Mouse (Mus musculus) lung, embryonic 15.5 days (tissue): Measurements from ENCODE around the gene Rcc2. TPM values are rescaled to one million over a fixed set of nuclear protein-coding genes. Genes with fewer than 3 reads are reported as not detected.

Source experiments
- ATAC-seq: fragments of 200-750 bp; cut with Nextera tagmentation; 2 replicates; pipeline ENCODE4 v1.8.0; 2017; ENCODE audit warnings: moderate number of reproducible peaks, borderline replicate concordance; ENCODE audit not compliant: low FRiP score, low TSS enrichment; ENCODE audit errors: extremely low read depth
- H3K27ac ChIP-seq: fragments of 300-500 bp; sonication (generic); 2 replicates; pipeline ENCODE4 v1.5.1; 2015; ENCODE audit warnings: moderate library complexity, mild to moderate bottlenecking, inconsistent platforms
- H3K27me3 ChIP-seq: fragments of 300-500 bp; sonication (generic); 2 replicates; pipeline ENCODE4 v1.6.1; 2015; ENCODE audit warnings: inconsistent platforms
- H3K36me3 ChIP-seq: fragments of 300-500 bp; sonication (generic); 2 replicates; pipeline ENCODE4 v1.6.1; 2015; ENCODE audit warnings: inconsistent platforms
- H3K4me1 ChIP-seq: fragments of 300-500 bp; sonication (generic); 2 replicates; pipeline ENCODE4 v1.6.1; 2015; ENCODE audit warnings: inconsistent platforms
- H3K4me2 ChIP-seq: fragments of 300-500 bp; sonication (generic); 2 replicates; pipeline ENCODE4 v1.6.1; 2015; ENCODE audit warnings: inconsistent platforms, mild to moderate bottlenecking, moderate library complexity
- H3K4me3 ChIP-seq: fragments of 300-500 bp; sonication (generic); 2 replicates; pipeline ENCODE4 v1.5.1; 2015; ENCODE audit warnings: mild to moderate bottlenecking, inconsistent platforms
- H3K9ac ChIP-seq: fragments of 300-500 bp; sonication (generic); 2 replicates; pipeline ENCODE4 v1.6.1; 2015; ENCODE audit warnings: inconsistent platforms
- H3K9me3 ChIP-seq: fragments of 300-500 bp; sonication (generic); 2 replicates; pipeline ENCODE4 v1.6.1; 2016; ENCODE audit warnings: inconsistent platforms
- WGBS: fragments of 180-500 bp; shearing (Covaris S2); methylation state at CpG from one replicate; pipeline ENCODE4 v1.1.7; 2015; 5-methylcytosine and 5-hydroxymethylcytosine counted together
- microRNA-seq: library from miRNA; unstranded; fragments of <30 nt; microRNA quantifications from one replicate; pipeline ENCODE4, GENCODE M21; 2016
- polyA plus RNA-seq: library from polyadenylated mRNA; unstranded; fragments of >200 nt; fragmentation: Nextera tagmentation; extraction: Ambion mirVana; gene quantifications from 2 replicates; pipeline ENCODE4 v1.2.1, GENCODE M21; 2015

The Rcc2 gene
- polyA plus RNA-seq, 1 experiment from 2014 or later: 58.0 TPM

DNA sequence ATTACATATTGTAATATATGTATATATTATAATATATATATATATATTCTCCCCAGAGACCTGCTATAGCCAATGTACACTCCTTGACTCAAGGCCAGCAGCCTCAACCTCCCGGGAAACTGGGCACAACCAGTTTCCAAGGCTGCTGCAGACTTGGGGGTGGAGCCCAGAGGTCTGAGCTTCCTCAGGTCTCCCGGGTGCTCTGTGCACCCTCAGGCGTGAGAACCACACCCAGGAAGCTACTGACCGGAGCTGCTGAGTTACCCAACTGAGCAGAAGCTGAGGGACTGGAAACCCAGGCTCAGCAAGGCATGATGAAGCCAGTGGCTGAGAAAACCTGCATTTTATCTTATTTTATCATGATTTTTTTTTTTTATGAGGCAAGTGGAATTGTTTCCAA lies 70.8 kb downstream of the Rcc2 start:
- 21% methylated on average over 4 of the region's 4 CpGs for WGBS

More for the DNA sequence above, 70.8 kb downstream of the Rcc2 start:
- Histone ChIP-seq H3K4me2 (no peak overlapping the region), H3K4me3 (no peak overlapping the region), H3K9ac (no peak overlapping the region), H3K4me1 (peaks cover 13% of the 10 kb centered on the region; the same call in 1 of the 2 replicates), H3K36me3 (no peaks in the 10 kb centered on the region), H3K27me3 (no peaks in the 10 kb centered on the region), H3K9me3 (no peaks in the 10 kb centered on the region), H3K27ac (no peak overlapping the region)
- no peak for ATAC-seq

Small RNA genes within 50 kb of the gene (microRNA-seq; reads per million reads assigned to microRNA genes)
- gene Gm23045 (not detected), gene Gm25951 (not detected)

Other genes starting within 250 kb of the Rcc2 start
- gene Arhgef10l, start 34.5 kb upstream of the Rcc2 start, polyA plus RNA-seq: 14.8 and 16.6 TPM in 2 replicates
- 0.06 TPM in 1 of 2 replicates, not detected in the other for gene Padi6, start 42.1 kb downstream of the Rcc2 start, polyA plus RNA-seq
- 1.8 and 2.1 TPM in 2 replicates for gene Padi4, start 73.7 kb downstream of the Rcc2 start, polyA plus RNA-seq
- gene Padi3, start 110.1 kb downstream of the Rcc2 start, polyA plus RNA-seq: 0.31 and 0.34 TPM in 2 replicates
- gene Padi1, start 145.2 kb downstream of the Rcc2 start, polyA plus RNA-seq: 0.10 and 0.16 TPM in 2 replicates
- 1.8 and 2.6 TPM in 2 replicates for gene Padi2, start 205.8 kb downstream of the Rcc2 start, polyA plus RNA-seq